Mouse (Mus musculus): ENCODE measurements around the gene Scamp1. TPM values are rescaled to one million over a fixed set of nuclear protein-coding genes. Genes with fewer than 3 reads are reported as not detected.

Gene Scamp1
- total and polyA plus RNA-seq, 2 experiments from 2014 or later = 14.9 to 20.9 TPM

DNA sequence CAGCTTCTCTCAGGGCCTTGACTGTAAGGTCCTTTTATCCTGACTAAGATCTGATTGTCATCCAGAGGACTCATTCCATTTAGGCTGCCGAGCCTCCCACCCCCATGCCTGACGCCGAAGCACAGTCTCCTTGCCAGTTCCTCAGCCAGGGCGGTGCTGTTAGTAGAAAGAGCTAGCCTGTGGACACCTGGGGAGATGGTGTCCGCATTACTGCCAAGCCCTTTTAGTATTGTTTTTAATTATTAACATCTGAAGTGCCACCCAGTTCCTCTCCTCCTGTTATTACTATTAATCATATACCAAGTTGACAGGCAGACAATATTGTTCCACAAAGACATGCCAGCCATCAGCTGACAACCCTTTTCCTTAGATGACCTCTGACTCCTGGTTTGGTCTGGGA is 103.6 kb downstream of the Scamp1 start:
- Histone ChIP-seq H3K36me3 (replicated peaks; ENCODE audit: control insufficient read depth, insufficient read depth, low read length) (no peaks in the 10 kb centered on the region), H3K4me1 (ENCODE audit: control insufficient read depth, insufficient read depth) (peaks cover 23% of the 10 kb centered on the region), H3K9ac (replicated peaks; ENCODE audit: low read depth, low read length) (no peak overlapping the region), H3K27me3 (ENCODE audit: control insufficient read depth, insufficient read depth, low read length) (no peaks in the 10 kb centered on the region), H3K4me2 (ENCODE audit: low read depth, low read length) (no peak overlapping the region), H3K27ac (ENCODE audit: low read depth) (no peak overlapping the region), H3K9me3 (replicated peaks; ENCODE audit: control insufficient read depth, low read length) (no peaks in the 10 kb centered on the region), H3K4me3 (ENCODE audit: low read depth, low read length) (no peak overlapping the region)
- TF ChIP-seq CTCF (IDR thresholded peaks at IDR 0.05; ENCODE audit: low read depth) (no peak), EP300 (IDR thresholded peaks at IDR 0.05; ENCODE audit: low read depth) (no peak)
- ATAC-seq (ENCODE audit: insufficient read depth, low read depth) (no peak), DNase-seq (ENCODE audit: low spot score) (no peak)
- WGBS = 87% methylated on average over 5 of the region's 5 CpGs

- no peaks in the 10 kb centered on the region for H3K36me3 ChIP-seq (replicated peaks; ENCODE audit: control insufficient read depth, insufficient read depth, low read length)
- WGBS = 80% methylated on average over 5 of the region's 5 CpGs
- H3K4me1 ChIP-seq (ENCODE audit: control insufficient read depth, insufficient read depth) = peaks cover 23% of the 10 kb centered on the region
- H3K4me2 ChIP-seq (ENCODE audit: low read depth, low read length) = no peak overlapping the region
- DNase-seq (ENCODE audit: low spot score) = no peak
- H3K9ac ChIP-seq (replicated peaks; ENCODE audit: low read depth, low read length) = no peak overlapping the region
- no peak overlapping the region for H3K27ac ChIP-seq (ENCODE audit: low read depth)
- no peak for ATAC-seq (ENCODE audit: insufficient read depth, low read depth)
- no peak for TF ChIP-seq CTCF (IDR thresholded peaks at IDR 0.05; ENCODE audit: low read depth)
- TF ChIP-seq EP300 (IDR thresholded peaks at IDR 0.05; ENCODE audit: low read depth) = no peak
- no peaks in the 10 kb centered on the region for H3K9me3 ChIP-seq (replicated peaks; ENCODE audit: control insufficient read depth, low read length)
- no peak overlapping the region for H3K4me3 ChIP-seq (ENCODE audit: low read depth, low read length)
- no peaks in the 10 kb centered on the region for H3K27me3 ChIP-seq (ENCODE audit: control insufficient read depth, insufficient read depth, low read length)
Measured at GRCm38 (mm10) chr13:94180477-94181420, 104.9 kb downstream of the Scamp1 start.

GRCm38 (mm10) chr13:94178401-94179040 is 107.1 kb downstream of the Scamp1 start:
- Histone ChIP-seq H3K4me3 (ENCODE audit: low read depth, low read length) (no peak overlapping the region), H3K27ac (ENCODE audit: low read depth) (no peak overlapping the region), H3K9me3 (replicated peaks; ENCODE audit: control insufficient read depth, low read length) (no peaks in the 10 kb centered on the region), H3K4me2 (ENCODE audit: low read depth, low read length) (no peak overlapping the region), H3K36me3 (replicated peaks; ENCODE audit: control insufficient read depth, insufficient read depth, low read length) (no peaks in the 10 kb centered on the region), H3K9ac (replicated peaks; ENCODE audit: low read depth, low read length) (no peak overlapping the region), H3K27me3 (ENCODE audit: control insufficient read depth, insufficient read depth, low read length) (no peaks in the 10 kb centered on the region), H3K4me1 (ENCODE audit: control insufficient read depth, insufficient read depth) (peaks cover 21% of the 10 kb centered on the region)
- ATAC-seq (ENCODE audit: insufficient read depth, low read depth) = peak; percentile 40; the same call in 1 of the 2 replicates
- 60% methylated on average over 11 of the region's 11 CpGs for WGBS
- no peak for DNase-seq (ENCODE audit: low spot score)
- TF ChIP-seq CTCF (IDR thresholded peaks at IDR 0.05; ENCODE audit: low read depth) (no peak), EP300 (IDR thresholded peaks at IDR 0.05; ENCODE audit: low read depth) (no peak)

GRCm38 (mm10) chr13:94177148-94177547 is 108.5 kb downstream of the Scamp1 start:
- peaks cover 24% of the 10 kb centered on the region for H3K4me1 ChIP-seq (ENCODE audit: control insufficient read depth, insufficient read depth)
- TF ChIP-seq CTCF (IDR thresholded peaks at IDR 0.05; ENCODE audit: low read depth) (peak; percentile 51), EP300 (IDR thresholded peaks at IDR 0.05; ENCODE audit: low read depth) (no peak)
- no peaks in the 10 kb centered on the region for H3K36me3 ChIP-seq (replicated peaks; ENCODE audit: control insufficient read depth, insufficient read depth, low read length)
- DNase-seq (ENCODE audit: low spot score) (no peak), ATAC-seq (ENCODE audit: insufficient read depth, low read depth) (no peak)
- H3K9ac ChIP-seq (replicated peaks; ENCODE audit: low read depth, low read length) = no peak overlapping the region
- no peak overlapping the region for H3K4me3 ChIP-seq (ENCODE audit: low read depth, low read length)
- H3K9me3 ChIP-seq (replicated peaks; ENCODE audit: control insufficient read depth, low read length) = no peaks in the 10 kb centered on the region
- no peak overlapping the region for H3K27ac ChIP-seq (ENCODE audit: low read depth)
- H3K4me2 ChIP-seq (ENCODE audit: low read depth, low read length) = no peak overlapping the region; the same call in 1 of the 2 replicates
- H3K27me3 ChIP-seq (ENCODE audit: control insufficient read depth, insufficient read depth, low read length) = no peaks in the 10 kb centered on the region
- 55% methylated on average over 7 of the region's 7 CpGs for WGBS

- ATAC-seq (ENCODE audit: insufficient read depth, low read depth) (no peak), DNase-seq (ENCODE audit: low spot score) (no peak)
- no peaks in the 10 kb centered on the region for H3K9me3 ChIP-seq (replicated peaks; ENCODE audit: control insufficient read depth, low read length)
- no peaks in the 10 kb centered on the region for H3K36me3 ChIP-seq (replicated peaks; ENCODE audit: control insufficient read depth, insufficient read depth, low read length)
- no peak overlapping the region for H3K9ac ChIP-seq (replicated peaks; ENCODE audit: low read depth, low read length)
- H3K27ac ChIP-seq (ENCODE audit: low read depth) = no peak overlapping the region
- H3K4me3 ChIP-seq (ENCODE audit: low read depth, low read length) = peak overlapping the region; percentile 4; the same call in 1 of the 2 replicates
- peak overlapping the region; percentile 95; the same call in 1 of the 2 replicates for H3K4me2 ChIP-seq (ENCODE audit: low read depth, low read length)
- WGBS = 68% methylated on average over 6 of the region's 6 CpGs
- H3K4me1 ChIP-seq (ENCODE audit: control insufficient read depth, insufficient read depth) = peaks cover 24% of the 10 kb centered on the region
- H3K27me3 ChIP-seq (ENCODE audit: control insufficient read depth, insufficient read depth, low read length) = no peaks in the 10 kb centered on the region
- TF ChIP-seq EP300 (IDR thresholded peaks at IDR 0.05; ENCODE audit: low read depth) (no peak), CTCF (IDR thresholded peaks at IDR 0.05; ENCODE audit: low read depth) (no peak)
Measured at GRCm38 (mm10) chr13:94175379-94176050, 110.1 kb downstream of the Scamp1 start.
